Mouse (Mus musculus): ENCODE data around the gene Retreg1. TPM values are rescaled to one million over a fixed set of nuclear protein-coding genes. Genes with fewer than 3 reads are reported as not detected.

The Retreg1 gene
- polyA plus RNA-seq, 1 experiment: 15.5 TPM

DNA sequence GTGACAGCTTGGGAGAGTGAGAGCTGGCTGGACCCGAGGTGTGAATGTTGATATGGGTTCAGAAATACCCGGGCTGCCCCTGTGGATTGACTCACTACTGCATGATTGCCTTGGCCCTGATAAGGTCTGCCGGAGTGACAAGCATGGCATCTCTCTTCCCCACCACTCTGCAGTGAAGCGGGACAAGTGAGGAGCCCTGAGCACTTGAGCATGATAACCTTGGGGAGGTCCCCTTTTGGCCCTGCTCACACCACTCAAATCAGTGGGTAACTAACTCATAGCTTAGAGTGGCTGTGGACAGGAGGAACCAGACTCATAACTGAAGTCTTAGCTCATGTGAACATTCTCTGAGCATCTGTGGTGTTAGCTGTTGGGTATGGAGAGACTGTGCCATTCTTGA is 77.0 kb downstream of the Retreg1 start:
- no peak for DNase-seq
- Histone ChIP-seq H3K4me3 (replicated peaks; ENCODE audit: extremely low read depth, low read depth, low read length) (no peak overlapping the region), H3K4me1 (ENCODE audit: control insufficient read depth, insufficient read depth, low read length) (peaks cover 8% of the 10 kb centered on the region)
- 49% methylated on average over 4 of the region's 4 CpGs for WGBS
- no peak for TF ChIP-seq CTCF (IDR thresholded peaks at IDR 0.05; ENCODE audit: insufficient read depth, low read length)
- TF ChIP-seq POLR2A (IDR thresholded peaks at IDR 0.05; ENCODE audit: borderline replicate concordance, extremely low read depth, low read depth, low read length): no peak

DNA sequence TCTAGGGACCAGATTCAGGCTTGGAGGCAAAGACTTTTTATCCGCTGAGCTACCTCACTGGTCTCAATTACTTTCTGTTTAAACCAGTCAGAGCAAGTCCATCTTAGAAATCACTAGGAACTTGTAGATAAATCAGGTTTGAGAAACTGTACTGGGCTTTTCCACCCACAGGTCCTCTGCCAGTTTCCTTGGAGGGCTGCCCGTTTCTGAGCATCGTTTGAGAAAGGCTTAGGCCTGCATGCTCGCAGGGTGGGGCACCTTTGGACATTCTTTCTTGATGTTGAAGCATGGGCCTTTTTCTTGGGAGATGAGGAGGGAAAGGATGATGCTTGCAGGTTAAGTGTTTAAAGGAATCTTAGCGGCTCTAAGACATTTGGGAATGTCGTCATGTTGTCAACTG is 77.9 kb downstream of the Retreg1 start:
- 77% methylated on average over 6 of the region's 6 CpGs for WGBS
- no peak overlapping the region for H3K4me3 ChIP-seq (replicated peaks; ENCODE audit: extremely low read depth, low read depth, low read length)
- no peak for DNase-seq
- peaks cover 2% of the 10 kb centered on the region; the same call in 1 of the 2 replicates for H3K4me1 ChIP-seq (ENCODE audit: control insufficient read depth, insufficient read depth, low read length)
- no peak for TF ChIP-seq POLR2A (IDR thresholded peaks at IDR 0.05; ENCODE audit: borderline replicate concordance, extremely low read depth, low read depth, low read length)
- TF ChIP-seq CTCF (IDR thresholded peaks at IDR 0.05; ENCODE audit: insufficient read depth, low read length): no peak

GRCm38 (mm10) chr15:25922007-25922406 is 79.0 kb downstream of the Retreg1 start:
- TF ChIP-seq POLR2A (IDR thresholded peaks at IDR 0.05; ENCODE audit: borderline replicate concordance, extremely low read depth, low read depth, low read length): no peak
- no peak for TF ChIP-seq CTCF (IDR thresholded peaks at IDR 0.05; ENCODE audit: insufficient read depth, low read length)
- Histone ChIP-seq H3K4me3 (replicated peaks; ENCODE audit: extremely low read depth, low read depth, low read length) (no peak overlapping the region), H3K4me1 (ENCODE audit: control insufficient read depth, insufficient read depth, low read length) (peaks cover 2% of the 10 kb centered on the region; the same call in 1 of the 2 replicates)
- 59% methylated on average over 2 of the region's 2 CpGs for WGBS
- no peak for DNase-seq

DNA sequence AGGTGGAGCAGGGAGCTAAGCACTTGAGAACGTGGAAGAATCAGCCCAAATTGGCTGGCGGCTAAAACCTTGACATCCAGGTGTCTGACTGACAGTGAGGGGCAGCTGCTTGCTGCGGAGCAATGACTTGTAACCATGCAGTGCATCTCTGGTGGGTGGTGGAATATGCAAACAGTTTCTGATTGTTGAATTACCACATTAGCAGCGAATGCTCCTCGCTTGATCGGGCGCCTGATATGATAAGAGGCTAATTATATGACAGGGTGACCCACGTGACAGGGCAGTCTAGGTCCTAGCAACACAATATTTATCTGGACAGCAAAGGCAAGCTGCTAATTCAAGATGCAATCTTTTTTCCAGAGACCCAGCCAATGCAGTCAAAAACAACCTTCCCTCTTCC is 80.9 kb downstream of the Retreg1 start:
- no peak for DNase-seq
- Histone ChIP-seq H3K4me3 (replicated peaks; ENCODE audit: extremely low read depth, low read depth, low read length) (no peak overlapping the region), H3K4me1 (ENCODE audit: control insufficient read depth, insufficient read depth, low read length) (peaks cover 2% of the 10 kb centered on the region; the same call in 1 of the 2 replicates)
- TF ChIP-seq POLR2A (IDR thresholded peaks at IDR 0.05; ENCODE audit: borderline replicate concordance, extremely low read depth, low read depth, low read length) (no peak), CTCF (IDR thresholded peaks at IDR 0.05; ENCODE audit: insufficient read depth, low read length) (no peak)
- 83% methylated on average over 8 of the region's 8 CpGs for WGBS

- WGBS: 59% methylated on average over 4 of the region's 4 CpGs
- DNase-seq: no peak
- H3K4me3 ChIP-seq (replicated peaks; ENCODE audit: extremely low read depth, low read depth, low read length): no peak overlapping the region
- H3K4me1 ChIP-seq (ENCODE audit: control insufficient read depth, insufficient read depth, low read length): no peaks in the 10 kb centered on the region; the same call in 1 of the 2 replicates
- no peak for TF ChIP-seq CTCF (IDR thresholded peaks at IDR 0.05; ENCODE audit: insufficient read depth, low read length)
- TF ChIP-seq POLR2A (IDR thresholded peaks at IDR 0.05; ENCODE audit: borderline replicate concordance, extremely low read depth, low read depth, low read length): no peak
Measured at GRCm38 (mm10) chr15:25926171-25926570, 83.2 kb downstream of the Retreg1 start.

- 90% methylated on average over 14 of the region's 14 CpGs for WGBS
Measured at GRCm38 (mm10) chr15:25927106-25927505, 84.1 kb downstream of the Retreg1 start.

GRCm38 (mm10) chr15:25928001-25928400 is 85.0 kb downstream of the Retreg1 start:
- no peak for DNase-seq
- Histone ChIP-seq H3K4me3 (replicated peaks; ENCODE audit: extremely low read depth, low read depth, low read length) (no peak overlapping the region), H3K4me1 (ENCODE audit: control insufficient read depth, insufficient read depth, low read length) (peaks cover 5% of the 10 kb centered on the region)
- TF ChIP-seq POLR2A (IDR thresholded peaks at IDR 0.05; ENCODE audit: borderline replicate concordance, extremely low read depth, low read depth, low read length) (no peak), CTCF (IDR thresholded peaks at IDR 0.05; ENCODE audit: insufficient read depth, low read length) (no peak)
- 82% methylated on average over 8 of the region's 8 CpGs for WGBS

More at GRCm38 (mm10) chr15:25927106-25927505, 84.1 kb downstream of the Retreg1 start:
- no peaks in the 10 kb centered on the region; the same call in 1 of the 2 replicates for H3K4me1 ChIP-seq (ENCODE audit: control insufficient read depth, insufficient read depth, low read length)
- no peak overlapping the region for H3K4me3 ChIP-seq (replicated peaks; ENCODE audit: extremely low read depth, low read depth, low read length)
- no peak for DNase-seq
- TF ChIP-seq POLR2A (IDR thresholded peaks at IDR 0.05; ENCODE audit: borderline replicate concordance, extremely low read depth, low read depth, low read length): no peak
- TF ChIP-seq CTCF (IDR thresholded peaks at IDR 0.05; ENCODE audit: insufficient read depth, low read length): no peak

DNA sequence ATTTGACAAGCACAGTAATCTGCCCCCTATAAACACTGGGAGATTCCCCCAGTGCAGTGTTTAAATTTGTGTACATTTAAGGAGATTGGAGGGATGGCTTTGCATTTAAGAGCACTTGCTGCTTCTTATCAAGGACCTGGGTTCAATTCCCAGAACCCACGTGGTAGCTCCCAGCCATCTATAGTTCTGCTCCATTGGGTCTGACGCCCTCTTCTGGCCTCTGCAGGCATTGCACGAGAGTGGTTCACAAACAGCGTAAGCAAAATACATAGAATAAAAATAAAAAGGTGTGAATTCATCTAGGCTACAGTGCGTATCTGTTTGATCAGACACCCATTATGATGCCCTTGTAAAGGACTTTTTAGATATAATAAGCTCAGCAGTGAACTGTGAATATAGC is 85.9 kb downstream of the Retreg1 start:
- Histone ChIP-seq H3K4me3 (replicated peaks; ENCODE audit: extremely low read depth, low read depth, low read length) (no peak overlapping the region), H3K4me1 (ENCODE audit: control insufficient read depth, insufficient read depth, low read length) (peaks cover 9% of the 10 kb centered on the region)
- no peak for DNase-seq
- 67% methylated on average over 5 of the region's 5 CpGs for WGBS
- TF ChIP-seq POLR2A (IDR thresholded peaks at IDR 0.05; ENCODE audit: borderline replicate concordance, extremely low read depth, low read depth, low read length) (no peak), CTCF (IDR thresholded peaks at IDR 0.05; ENCODE audit: insufficient read depth, low read length) (peak; percentile 47)

DNA sequence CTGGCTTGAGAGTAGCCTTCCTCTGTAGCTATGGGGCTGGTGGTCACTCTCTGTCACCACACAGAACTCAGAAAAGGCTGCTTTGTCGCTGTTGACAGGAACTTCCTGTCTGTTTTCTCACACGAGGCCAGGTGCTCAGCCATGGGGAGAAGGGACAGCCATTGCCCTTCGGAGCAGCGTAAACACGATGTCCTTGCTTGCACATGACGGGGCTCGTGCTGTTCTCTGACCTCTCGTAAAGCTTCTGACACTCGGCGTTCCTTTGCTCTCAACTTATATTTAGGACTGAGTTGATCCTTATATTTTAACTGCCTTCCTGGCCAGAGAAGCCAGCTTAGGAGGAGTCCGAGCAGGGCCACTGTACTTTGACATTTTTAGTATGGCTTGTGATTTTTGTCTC is 86.5 kb downstream of the Retreg1 start:
- TF ChIP-seq CTCF (IDR thresholded peaks at IDR 0.05; ENCODE audit: insufficient read depth, low read length) (no peak), POLR2A (IDR thresholded peaks at IDR 0.05; ENCODE audit: borderline replicate concordance, extremely low read depth, low read depth, low read length) (no peak)
- H3K4me1 ChIP-seq (ENCODE audit: control insufficient read depth, insufficient read depth, low read length): peaks cover 9% of the 10 kb centered on the region
- 39% methylated on average over 11 of the region's 11 CpGs for WGBS
- no peak for DNase-seq
- H3K4me3 ChIP-seq (replicated peaks; ENCODE audit: extremely low read depth, low read depth, low read length): no peak overlapping the region

- no peak for TF ChIP-seq CTCF (IDR thresholded peaks at IDR 0.05; ENCODE audit: insufficient read depth, low read length)
- TF ChIP-seq POLR2A (IDR thresholded peaks at IDR 0.05; ENCODE audit: borderline replicate concordance, extremely low read depth, low read depth, low read length): no peak
- DNase-seq: no peak
- H3K4me1 ChIP-seq (ENCODE audit: control insufficient read depth, insufficient read depth, low read length): peaks cover 9% of the 10 kb centered on the region
- WGBS: 58% methylated on average over 10 of the region's 10 CpGs
- H3K4me3 ChIP-seq (replicated peaks; ENCODE audit: extremely low read depth, low read depth, low read length): no peak overlapping the region
Measured at GRCm38 (mm10) chr15:25929936-25930335, 87.0 kb downstream of the Retreg1 start.
